9 mouse cellular contexts compared by ENCODE assay signal in genomic region chr10:5309961-5310713, GRCm38 (mm10).
A peak's percentile ranks its signal among the peaks of the same experiment; 100 is the strongest.
DNase-seq lines count a peak whose midpoint lies in the region; ATAC-seq and TF ChIP-seq lines count a peak whose summit lies in the region.
"Had no signal": no experiment of that assay in that cellular context is flagged by ENCODE, and none has a peak within 500 bp of the region (broad histone marks: within the 10 kb centered on the region; RNA-seq: fewer than 3 reads in every experiment).

No protein-coding gene starts in this region.

- H3K27me3 ChIP-seq in heart, embryonic 12.5 days (replicated peaks) = no peaks in the 10 kb centered on the region
- H3K27me3 ChIP-seq: megakaryocyte, embryonic 14.5 days had no signal

- no peak overlapping the region for H3K9ac ChIP-seq in heart, embryonic 12.5 days

- intact Hi-C loops in gastrocnemius, adult 2 months (cut with DNase I) = no loop called here
- intact Hi-C loops in left cerebral cortex, postnatal 36 days (cut with DNase I) = loop anchor here (10.0 kb wide), 2 partner anchors 325 to 475 kb away; partner anchors contain the start of gene Vip

- DNase-seq in heart, adult 11 months = peak; percentile 91
- DNase-seq in R1 (ENCODE audit: low read depth, low spot score) = peak; percentile 21
- DNase-seq in gastrocnemius, adult 2 months = peak; percentile 65
- DNase-seq in mesoderm, embryonic 11.5 days (ENCODE audit: low read depth, low spot score) = peak; percentile 33
- DNase-seq in thymus, postnatal 25 days = peak; percentile 51
- DNase-seq in left cerebral cortex, postnatal 36 days (ENCODE audit: low spot score in 2 of 2) = no peak
- DNase-seq in right cerebral cortex, postnatal 25 days = no peak

- H3K4me2 ChIP-seq in heart, embryonic 12.5 days = no peak overlapping the region

- H3K27ac ChIP-seq in heart, embryonic 12.5 days (ENCODE audit: poor library complexity, severe bottlenecking) = no peak overlapping the region
- peak overlapping the region; percentile 61 for H3K27ac ChIP-seq in gastrocnemius, adult 2 months

- H3K36me3 ChIP-seq in heart, embryonic 12.5 days = no peaks in the 10 kb centered on the region

- 24% methylated on average over 4 of the region's 4 CpGs for WGBS in heart, embryonic 12.5 days

- no peaks in the 10 kb centered on the region for H3K9me3 ChIP-seq in heart, embryonic 12.5 days (replicated peaks)
- H3K9me3 ChIP-seq: megakaryocyte, embryonic 14.5 days had no signal

- H3K4me1 ChIP-seq in heart, embryonic 12.5 days (replicated peaks) = 0 out of 2 replicates have a peak, but pooled peaks cover 4% of the 10 kb centered on the region

- no peak; the same call in 1 of the 2 replicates for ATAC-seq in heart, embryonic 12.5 days (ENCODE audit: insufficient number of reproducible peaks, low FRiP score)

- no peak for TF ChIP-seq CTCF in gastrocnemius, adult 2 months (IDR thresholded peaks at IDR 0.05)

- no peak overlapping the region for H3K4me3 ChIP-seq in heart, embryonic 12.5 days
- H3K4me3 ChIP-seq in gastrocnemius, adult 2 months = no peak overlapping the region
- H3K4me3 ChIP-seq: megakaryocyte, embryonic 14.5 days had no signal

Comparison
In these comparisons a context has a peak if more than half of its experiments do, and no peak if none do; other contexts are left out.
1. DNase-seq: peak in heart, adult 11 months (single experiment), R1 (single experiment), gastrocnemius, adult 2 months (single experiment), mesoderm, embryonic 11.5 days (single experiment) and thymus, postnatal 25 days (single experiment); none in left cerebral cortex, postnatal 36 days (0 of 2) and right cerebral cortex, postnatal 25 days (single experiment).